Mouse (Mus musculus) lung, adult 2 months (tissue): ENCODE data around the gene B3gnt9. TPM values are rescaled to one million over a fixed set of nuclear protein-coding genes. Genes with fewer than 3 reads are reported as not detected.
A peak's percentile ranks its signal among the peaks of the same experiment; 100 is the strongest.

ENCODE experiments used
- DNase-seq: peaks from one replicate; pipeline ENCODE4 v3.0.0; 2022
- H3K4me1 ChIP-seq: fragments of 200-500 bp; 2 replicates; pipeline ENCODE4 v1.6.1; 2011; ENCODE audit warnings: low read length; ENCODE audit not compliant: control insufficient read depth, insufficient read depth
- H3K4me3 ChIP-seq: fragments of 200-500 bp; replicated peaks from 2 replicates; pipeline ENCODE3; 2011; ENCODE audit warnings: low read depth, mild to moderate bottlenecking, control low read depth, low read length; ENCODE audit errors: extremely low read depth
- CTCF ChIP-seq: fragments of 200-500 bp; IDR thresholded peaks from 2 replicates; pipeline ENCODE4 v1.5.1; 2011; ENCODE audit warnings: mild to moderate bottlenecking, low read length, control low read depth; ENCODE audit not compliant: insufficient read depth
- POLR2A ChIP-seq: fragments of 200-500 bp; IDR thresholded peaks from 2 replicates; pipeline ENCODE4 v1.6.1; 2011; ENCODE audit warnings: low read depth, mild to moderate bottlenecking, control low read depth, low read length, borderline replicate concordance; ENCODE audit errors: extremely low read depth
- WGBS: fragments of 180-500 bp; shearing (Covaris S2); methylation state at CpG from one replicate; pipeline ENCODE4 v1.1.7; 2018; 5-methylcytosine and 5-hydroxymethylcytosine counted together
- polyA plus RNA-seq: library from polyadenylated mRNA; depleted of rRNA; stranded (reverse); fragments of >200 nt; gene quantifications from 2 replicates; pipeline ENCODE4 v1.2.3, GENCODE M21; 2012; rRNA removed

B3gnt9 gene
- polyA plus RNA-seq, 1 experiment, result 35.5 TPM

- no peak for DNase-seq
- under 1% methylated on average over 27 of the region's 27 CpGs for WGBS
- H3K4me1 ChIP-seq, result peaks cover 7% of the 10 kb centered on the region
- TF ChIP-seq POLR2A (0 out of 2 replicates have a peak, but pooled peaks have one; percentile 25), CTCF (no peak)
- H3K4me3 ChIP-seq, result peak overlapping the region; percentile 84
Measured at GRCm38 (mm10) chr8:105225272-105225593, 29.7 kb downstream of the B3gnt9 start.

- 3% methylated on average over 34 of the region's 34 CpGs for WGBS
- TF ChIP-seq CTCF (no peak), POLR2A (peak; percentile 90)
- DNase-seq, result peak; percentile 99
- peak within 1 kb of the TSS; percentile 84 for H3K4me3 ChIP-seq
- peaks cover 3% of the 10 kb centered on the region for H3K4me1 ChIP-seq
Measured at GRCm38 (mm10) chr8:105224413-105225271, 30.3 kb downstream of the B3gnt9 start, which contains the start of gene D230025D16Rik. Gene D230025D16Rik, plus strand, starts transcription at chr8:105225145.

GRCm38 (mm10) chr8:105223850-105224249, 31.1 kb downstream of the B3gnt9 start:
- 66% methylated on average over 7 of the region's 7 CpGs for WGBS
- peaks cover 3% of the 10 kb centered on the region; the same call in 1 of the 2 replicates for H3K4me1 ChIP-seq
- TF ChIP-seq CTCF, result no peak
- no peak for TF ChIP-seq POLR2A
- no peak for DNase-seq
- no peak overlapping the region for H3K4me3 ChIP-seq

- TF ChIP-seq POLR2A (no peak), CTCF (peak; percentile 55; the same call in 1 of the 2 replicates)
- 75% methylated on average over 5 of the region's 5 CpGs for WGBS
- no peak for DNase-seq
- no peaks in the 10 kb centered on the region for H3K4me1 ChIP-seq
- H3K4me3 ChIP-seq, result no peak overlapping the region
Measured at GRCm38 (mm10) chr8:105217926-105218522, 36.9 kb downstream of the B3gnt9 start.

- H3K4me3 ChIP-seq, result no peak overlapping the region
- no peak for DNase-seq
- 88% methylated on average over 5 of the region's 5 CpGs for WGBS
- TF ChIP-seq POLR2A (no peak), CTCF (no peak)
- no peaks in the 10 kb centered on the region for H3K4me1 ChIP-seq
Measured at GRCm38 (mm10) chr8:105214104-105214503, 40.8 kb downstream of the B3gnt9 start.

- H3K4me3 ChIP-seq, result no peak overlapping the region
- WGBS, result 67% methylated on average over 1 of the region's 1 CpGs
- H3K4me1 ChIP-seq, result no peaks in the 10 kb centered on the region
- TF ChIP-seq POLR2A, result no peak
- TF ChIP-seq CTCF, result no peak
- DNase-seq, result no peak
Measured at GRCm38 (mm10) chr8:105209153-105210110, 45.5 kb downstream of the B3gnt9 start.

- WGBS, result 82% methylated on average over 2 of the region's 2 CpGs
- Histone ChIP-seq H3K4me1 (no peaks in the 10 kb centered on the region), H3K4me3 (no peak overlapping the region)
- TF ChIP-seq CTCF (no peak), POLR2A (no peak)
- DNase-seq, result no peak
Measured at GRCm38 (mm10) chr8:105207675-105208273, 47.2 kb downstream of the B3gnt9 start.

GRCm38 (mm10) chr8:105206766-105207275, 48.1 kb downstream of the B3gnt9 start:
- no peak overlapping the region for H3K4me3 ChIP-seq
- no peak for TF ChIP-seq CTCF
- TF ChIP-seq POLR2A, result no peak
- WGBS, result 73% methylated on average over 7 of the region's 7 CpGs
- H3K4me1 ChIP-seq, result no peaks in the 10 kb centered on the region
- DNase-seq, result no peak

- 88% methylated on average over 1 of the region's 1 CpGs for WGBS
Measured at GRCm38 (mm10) chr8:105205748-105206147, 49.2 kb downstream of the B3gnt9 start.

More at GRCm38 (mm10) chr8:105205748-105206147, 49.2 kb downstream of the B3gnt9 start:
- H3K4me1 ChIP-seq, result no peaks in the 10 kb centered on the region
- no peak overlapping the region for H3K4me3 ChIP-seq
- TF ChIP-seq CTCF (no peak), POLR2A (no peak)
- DNase-seq, result no peak

Other genes starting within 250 kb of the B3gnt9 start
- 0.18 and 0.69 TPM in 2 replicates for gene Ces3a, start 206.6 kb downstream of the B3gnt9 start, polyA plus RNA-seq
- 0.17 and 0.24 TPM in 2 replicates for gene Ces3b, start 171.4 kb downstream of the B3gnt9 start, polyA plus RNA-seq
- gene Ces4a, start 123.4 kb downstream of the B3gnt9 start, polyA plus RNA-seq, result not detected in 2 replicates
- 9.6 and 10.9 TPM in 2 replicates for gene Cbfb, start 84.5 kb downstream of the B3gnt9 start, polyA plus RNA-seq
- gene D230025D16Rik, start 30.0 kb downstream of the B3gnt9 start, polyA plus RNA-seq, result 56.8 and 64.8 TPM in 2 replicates
- gene Tradd, start 9.5 kb upstream of the B3gnt9 start, polyA plus RNA-seq, result 21.3 and 23.8 TPM in 2 replicates
- 15.5 and 16.8 TPM in 2 replicates for gene Fbxl8, start 9.5 kb upstream of the B3gnt9 start, polyA plus RNA-seq
- gene Hsf4, start 14.6 kb upstream of the B3gnt9 start, polyA plus RNA-seq, result 20.3 and 22.1 TPM in 2 replicates
- gene Nol3, start 21.0 kb upstream of the B3gnt9 start, polyA plus RNA-seq, result 10.7 and 11.8 TPM in 2 replicates
- gene 4931428F04Rik, start 34.7 kb upstream of the B3gnt9 start, polyA plus RNA-seq, result 4.2 and 6.0 TPM in 2 replicates
- gene Exoc3l, start 40.9 kb upstream of the B3gnt9 start, polyA plus RNA-seq, result 49.2 and 57.5 TPM in 2 replicates
- 109 and 127 TPM in 2 replicates for gene E2f4, start 42.5 kb upstream of the B3gnt9 start, polyA plus RNA-seq
- gene Elmo3, start 50.4 kb upstream of the B3gnt9 start, polyA plus RNA-seq, result 39.2 and 50.3 TPM in 2 replicates
- 7.6 and 13.2 TPM in 2 replicates for gene Lrrc29, start 71.1 kb upstream of the B3gnt9 start, polyA plus RNA-seq
- gene Tmem208, start 71.2 kb upstream of the B3gnt9 start, polyA plus RNA-seq, result 86.2 and 104 TPM in 2 replicates
- 89.2 and 114 TPM in 2 replicates for gene Fhod1, start 92.8 kb upstream of the B3gnt9 start, polyA plus RNA-seq
- gene Slc9a5, start 93.7 kb upstream of the B3gnt9 start, polyA plus RNA-seq, result 7.4 and 8.1 TPM in 2 replicates
- gene Plekhg4, start 118.1 kb upstream of the B3gnt9 start, polyA plus RNA-seq, result 0.25 and 0.36 TPM in 2 replicates
- gene Kctd19, start 158.3 kb upstream of the B3gnt9 start, polyA plus RNA-seq, result 0.27 and 0.32 TPM in 2 replicates
- gene Lrrc36, start 158.4 kb upstream of the B3gnt9 start, polyA plus RNA-seq, result 5.5 and 7.5 TPM in 2 replicates
- 785 and 816 TPM in 2 replicates for gene Tppp3, start 216.4 kb upstream of the B3gnt9 start, polyA plus RNA-seq
- 130 and 133 TPM in 2 replicates for gene Zdhhc1, start 241.7 kb upstream of the B3gnt9 start, polyA plus RNA-seq